Mouse (Mus musculus) embryonic facial prominence, embryonic 10.5 days (tissue): ENCODE data around the gene Dennd4b. TPM values are rescaled to one million over a fixed set of nuclear protein-coding genes. Genes with fewer than 3 reads are reported as not detected.
"Not testable (repeated sequence)": the region's sequence is repeated elsewhere in the genome, so short reads cannot be mapped to it uniquely, and the experiment has no call there.

Experiments used
- DNase-seq: peaks from one replicate; pipeline ENCODE4 v3.0.0-alpha.2; 2017; ENCODE audit warnings: low spot score
- H3K27ac ChIP-seq: fragments of 300-500 bp; sonication (generic); replicated peaks from 2 replicates; pipeline ENCODE4 v1.5.1; 2016; ENCODE audit warnings: mild to moderate bottlenecking
- H3K27me3 ChIP-seq: fragments of 300-500 bp; sonication (generic); replicated peaks from 2 replicates; pipeline ENCODE4 v1.6.1; 2016; ENCODE audit warnings: low read depth, mild to moderate bottlenecking; ENCODE audit not compliant: poor library complexity, severe bottlenecking
- H3K36me3 ChIP-seq: fragments of 300-500 bp; sonication (generic); replicated peaks from 2 replicates; pipeline ENCODE4 v1.6.1; 2016; ENCODE audit warnings: mild to moderate bottlenecking, moderate library complexity
- H3K4me1 ChIP-seq: fragments of 300-500 bp; sonication (generic); 2 replicates; pipeline ENCODE4 v1.6.1; 2016
- H3K4me3 ChIP-seq: fragments of 300-500 bp; sonication (generic); 2 replicates; pipeline ENCODE4 v1.5.1; 2016; ENCODE audit warnings: mild to moderate bottlenecking, moderate library complexity
- H3K9me3 ChIP-seq: fragments of 300-500 bp; sonication (generic); 2 replicates; pipeline ENCODE4 v1.6.1; 2016; ENCODE audit warnings: mild to moderate bottlenecking
- WGBS: fragments of 180-500 bp; shearing (Covaris S2); methylation state at CpG from one replicate; pipeline ENCODE4 v1.1.7; 2016; 5-methylcytosine and 5-hydroxymethylcytosine counted together
- polyA plus RNA-seq: library from polyadenylated mRNA; unstranded; fragments of >200 nt; fragmentation: Nextera tagmentation; extraction: Ambion mirVana; gene quantifications from 2 replicates; pipeline ENCODE4 v1.2.1, GENCODE M21; 2016

Dennd4b gene
- polyA plus RNA-seq, 1 experiment from 2014 or later = 4.3 TPM

- WGBS = 84% methylated on average over 10 of the region's 10 CpGs
- Histone ChIP-seq H3K4me3 (peak overlapping the region; percentile 13; the same call in 1 of the 2 replicates), H3K4me1 (peaks cover 18% of the 10 kb centered on the region), H3K27me3 (peaks cover 7% of the 10 kb centered on the region; the same call in 1 of the 2 replicates), H3K36me3 (peaks cover 4% of the 10 kb centered on the region), H3K27ac (0 out of 2 replicates have a peak overlapping the region, but pooled peaks have one; percentile 4), H3K9me3 (no peaks in the 10 kb centered on the region)
- DNase-seq = no peak
These were observed 23.2 kb upstream of the Dennd4b start for GRCm38 (mm10) chr3:90241669-90242358.

GRCm38 (mm10) chr3:90242984-90243775 lies 21.8 kb upstream of the Dennd4b start, which contains the start of gene Creb3l4:
Gene Creb3l4 (minus strand): TSS chr3:90243512.
- WGBS = 2% methylated on average over 19 of the region's 19 CpGs
- H3K27ac ChIP-seq = peak within 1 kb of the TSS; percentile 82
- H3K27me3 ChIP-seq = peaks cover 7% of the 10 kb centered on the region; the same call in 1 of the 2 replicates
- no peaks in the 10 kb centered on the region for H3K9me3 ChIP-seq
- no peaks in the 10 kb centered on the region for H3K36me3 ChIP-seq
- peak; percentile 75 for DNase-seq
- H3K4me1 ChIP-seq = peaks cover 26% of the 10 kb centered on the region
- H3K4me3 ChIP-seq = peak within 1 kb of the TSS; percentile 57

- WGBS = 74% methylated on average over 2 of the region's 2 CpGs
- peaks cover 12% of the 10 kb centered on the region for H3K36me3 ChIP-seq
- no peak for DNase-seq
These were observed 19.6 kb upstream of the Dennd4b start for GRCm38 (mm10) chr3:90245406-90245805.

GRCm38 (mm10) chr3:90247630-90247959 lies 17.4 kb upstream of the Dennd4b start:
- Histone ChIP-seq H3K9me3 (no peaks in the 10 kb centered on the region), H3K27me3 (no peaks in the 10 kb centered on the region), H3K4me3 (peak overlapping the region; percentile 80), H3K36me3 (peaks cover 27% of the 10 kb centered on the region), H3K27ac (peak overlapping the region; percentile 93), H3K4me1 (peaks cover 36% of the 10 kb centered on the region)
- 2% methylated on average over 3 of the region's 3 CpGs for WGBS
- DNase-seq = no peak

More at GRCm38 (mm10) chr3:90245406-90245805, 19.6 kb upstream of the Dennd4b start:
- Histone ChIP-seq H3K9me3 (no peaks in the 10 kb centered on the region), H3K4me3 (no peak overlapping the region), H3K27ac (no peak overlapping the region), H3K27me3 (peaks cover 7% of the 10 kb centered on the region; the same call in 1 of the 2 replicates), H3K4me1 (peaks cover 39% of the 10 kb centered on the region)

GRCm38 (mm10) chr3:90247960-90248745 lies 16.8 kb upstream of the Dennd4b start, which contains the start of gene Slc39a1:
Gene Slc39a1 (plus strand): TSS chr3:90248172.
- H3K27ac ChIP-seq = peak within 1 kb of the TSS; percentile 93
- under 1% methylated on average over 44 of the region's 44 CpGs for WGBS
- DNase-seq = peak; percentile 96
- peaks cover 27% of the 10 kb centered on the region for H3K36me3 ChIP-seq
- peaks cover 30% of the 10 kb centered on the region for H3K4me1 ChIP-seq
- peak within 1 kb of the TSS; percentile 80 for H3K4me3 ChIP-seq
- H3K27me3 ChIP-seq = no peaks in the 10 kb centered on the region
- H3K9me3 ChIP-seq = no peaks in the 10 kb centered on the region

GRCm38 (mm10) chr3:90248746-90249100 lies 16.3 kb upstream of the Dennd4b start:
- H3K27me3 ChIP-seq = no peaks in the 10 kb centered on the region
- H3K4me3 ChIP-seq = peak overlapping the region; percentile 80
- DNase-seq = peak; percentile 43
- WGBS = 7% methylated on average over 10 of the region's 10 CpGs
- H3K4me1 ChIP-seq = peaks cover 27% of the 10 kb centered on the region
- peak overlapping the region; percentile 93 for H3K27ac ChIP-seq
- no peaks in the 10 kb centered on the region for H3K9me3 ChIP-seq
- H3K36me3 ChIP-seq = peaks cover 27% of the 10 kb centered on the region

GRCm38 (mm10) chr3:90250791-90251190 lies 14.2 kb upstream of the Dennd4b start:
- H3K4me1 ChIP-seq = peaks cover 38% of the 10 kb centered on the region
- H3K27me3 ChIP-seq = no peaks in the 10 kb centered on the region
- H3K4me3 ChIP-seq = no peak overlapping the region
- peaks cover 27% of the 10 kb centered on the region for H3K36me3 ChIP-seq
- DNase-seq = no peak
- no peaks in the 10 kb centered on the region for H3K9me3 ChIP-seq
- WGBS = 89% methylated on average over 6 of the region's 6 CpGs
- H3K27ac ChIP-seq = no peak overlapping the region

GRCm38 (mm10) chr3:90251731-90252226 lies 13.2 kb upstream of the Dennd4b start:
- H3K9me3 ChIP-seq, DNase-seq, H3K27ac ChIP-seq, H3K27me3 ChIP-seq, H3K4me3 ChIP-seq: not testable (repeated sequence)
- peaks cover 44% of the 10 kb centered on the region for H3K4me1 ChIP-seq
- 94% methylated on average over 11 of the region's 12 CpGs for WGBS
- H3K36me3 ChIP-seq = peaks cover 35% of the 10 kb centered on the region

GRCm38 (mm10) chr3:90252659-90253058 lies 12.3 kb upstream of the Dennd4b start:
- WGBS = 92% methylated on average over 2 of the region's 2 CpGs
- H3K9me3 ChIP-seq, H3K27me3 ChIP-seq, H3K27ac ChIP-seq, DNase-seq, H3K4me3 ChIP-seq: not testable (repeated sequence)
- peaks cover 43% of the 10 kb centered on the region for H3K36me3 ChIP-seq
- peaks cover 41% of the 10 kb centered on the region for H3K4me1 ChIP-seq

GRCm38 (mm10) chr3:90253174-90253573 lies 11.8 kb upstream of the Dennd4b start:
- H3K27me3 ChIP-seq, DNase-seq, H3K27ac ChIP-seq, H3K9me3 ChIP-seq: not testable (repeated sequence)
- 82% methylated on average over 1 of the region's 1 CpGs for whole genome bisulfite sequencing
- H3K4me1 ChIP-seq = peaks cover 36% of the 10 kb centered on the region
- H3K36me3 ChIP-seq = peaks cover 49% of the 10 kb centered on the region
- H3K4me3 ChIP-seq = peak overlapping the region; percentile 95

GRCm38 (mm10) chr3:90253653-90254418 lies 11.1 kb upstream of the Dennd4b start, which contains the start of gene Crtc2:
Gene Crtc2 (plus strand): TSS chr3:90254163.
- 3% methylated on average over 40 of the region's 40 CpGs for WGBS
- DNase-seq = peak; percentile 97
- peaks cover 55% of the 10 kb centered on the region for H3K36me3 ChIP-seq

More at GRCm38 (mm10) chr3:90253653-90254418, 11.1 kb upstream of the Dennd4b start, which contains the start of gene Crtc2:
- H3K4me1 ChIP-seq = peaks cover 31% of the 10 kb centered on the region
- no peaks in the 10 kb centered on the region for H3K27me3 ChIP-seq
- H3K9me3 ChIP-seq = no peaks in the 10 kb centered on the region
- peak within 1 kb of the TSS; percentile 95 for H3K4me3 ChIP-seq
- peak within 1 kb of the TSS; percentile 90 for H3K27ac ChIP-seq
